Mouse (Mus musculus) ES-E14 (cell line): ENCODE measurements around the gene Ctnnd2. TPM values are rescaled to one million over a fixed set of nuclear protein-coding genes. Genes with fewer than 3 reads are reported as not detected.
A peak's percentile ranks its signal among the peaks of the same experiment; 100 is the strongest.

Source experiments
- DNase-seq: peaks from one replicate; pipeline ENCODE4 v3.0.0-alpha.2; 2013; ENCODE audit warnings: low read depth, low spot score
- H3K27ac ChIP-seq: 2 replicates; pipeline ENCODE4 v1.5.1; 2012; ENCODE audit warnings: low read depth, mild to moderate bottlenecking, low read length, moderate library complexity, mixed read lengths; ENCODE audit not compliant: poor library complexity, insufficient read depth, severe bottlenecking
- H3K36me3 ChIP-seq: 2 replicates; pipeline ENCODE4 v1.6.1; 2012; ENCODE audit warnings: mild to moderate bottlenecking, low read length, moderate library complexity, mixed read lengths; ENCODE audit not compliant: control insufficient read depth, poor library complexity, insufficient read depth, severe bottlenecking
- H3K4me1 ChIP-seq, 2 experiments: fragments of 150-350 bp in 1 of 2; sonication (generic) in 1 of 2; 2 replicates each; pipeline ENCODE4 v1.6.1; 2012; ENCODE audit warnings: low read length in 2 of 2, mild to moderate bottlenecking in 1 of 2, mixed read lengths in 1 of 2; ENCODE audit not compliant: control insufficient read depth in 2 of 2, insufficient read depth in 2 of 2, poor library complexity in 1 of 2
- H3K4me3 ChIP-seq, 2 experiments: fragments of 150-350 bp in 1 of 2; sonication (generic) in 1 of 2; 2 replicates each; pipeline ENCODE4 v1.5.1; 2012; ENCODE audit warnings: low read length in 2 of 2, low read depth in 1 of 2, mild to moderate bottlenecking in 1 of 2, mixed read lengths in 1 of 2; ENCODE audit not compliant: insufficient read depth in 1 of 2, poor library complexity in 1 of 2, severe bottlenecking in 1 of 2
- H3K9ac ChIP-seq: 2 replicates; pipeline ENCODE4 v1.6.1; 2012; ENCODE audit warnings: low read depth, mild to moderate bottlenecking, low read length, mixed read lengths; ENCODE audit not compliant: poor library complexity, insufficient read depth, severe bottlenecking
- H3K9me3 ChIP-seq: fragments of 150-350 bp; sonication (generic); 2 replicates; pipeline ENCODE4 v1.6.1; 2012; ENCODE audit warnings: low read depth, mild to moderate bottlenecking, low read length; ENCODE audit not compliant: control insufficient read depth, insufficient read depth
- CHD2 ChIP-seq: IDR thresholded peaks from 2 replicates; pipeline ENCODE4 v1.6.1; 2014; ENCODE audit warnings: mild to moderate bottlenecking, low read depth, low read length, inconsistent platforms
- HCFC1 ChIP-seq: IDR thresholded peaks from 2 replicates; pipeline ENCODE4 v1.6.1; 2012; ENCODE audit warnings: low read length, inconsistent platforms, borderline replicate concordance; ENCODE audit not compliant: insufficient read depth
- MAFK ChIP-seq: IDR thresholded peaks from 2 replicates; pipeline ENCODE4 v1.6.1; 2014; ENCODE audit warnings: mild to moderate bottlenecking, low read depth, low read length, inconsistent platforms; ENCODE audit not compliant: insufficient read depth
- ZC3H11A ChIP-seq: IDR thresholded peaks from 2 replicates; pipeline ENCODE4 v1.6.1; 2012; ENCODE audit warnings: low read depth, mild to moderate bottlenecking, inconsistent platforms, low read length, borderline replicate concordance
- ZNF384 ChIP-seq: IDR thresholded peaks from 2 replicates; pipeline ENCODE4 v1.6.1; 2012; ENCODE audit warnings: low read depth, low read length, inconsistent platforms
- in situ Hi-C, 2 experiments: fragments of 600-800 bp; cut with MboI; formaldehyde crosslinking; loops; one replicate each; pipeline ENCODE4 v1.15.1; 2025; ENCODE audit warnings: low sequenced_read_pairs in 2 of 2, inconsistent platforms in 1 of 2; ENCODE audit not compliant: unreplicated experiment in 2 of 2
- total RNA-seq: library from RNA; depleted of rRNA; stranded (reverse); fragments of 300-350 nt; gene quantifications from 2 replicates; pipeline ENCODE4 v1.2.3, GENCODE M21; 2012

The Ctnnd2 gene
- total RNA-seq, 1 experiment: 3.6 TPM

GRCm38 (mm10) chr15:30383075-30383842, 210.9 kb downstream of the Ctnnd2 start:
- no peaks in the 10 kb centered on the region; the same call in 1 of the 2 replicates for H3K36me3 ChIP-seq
- DNase-seq: peak; percentile 93
- in situ Hi-C loops: no loop called here
- H3K4me1 ChIP-seq: no peaks in the 10 kb centered on the region
- TF ChIP-seq HCFC1 (no peak), ZC3H11A (no peak), ZNF384 (no peak), MAFK (peak; percentile 92), CHD2 (peak; percentile 65; the same call in 1 of the 2 replicates)
- no peak overlapping the region for H3K27ac ChIP-seq
- no peaks in the 10 kb centered on the region for H3K9me3 ChIP-seq
- no peak overlapping the region for H3K9ac ChIP-seq
- H3K4me3 ChIP-seq: no peak overlapping the region

GRCm38 (mm10) chr15:30384386-30384785, 212.0 kb downstream of the Ctnnd2 start:
- Histone ChIP-seq H3K9me3 (no peaks in the 10 kb centered on the region), H3K9ac (no peak overlapping the region), H3K36me3 (no peaks in the 10 kb centered on the region; the same call in 1 of the 2 replicates), H3K4me3 (no peak overlapping the region), H3K27ac (no peak overlapping the region), H3K4me1 (no peaks in the 10 kb centered on the region)
- TF ChIP-seq HCFC1 (no peak), ZC3H11A (no peak), CHD2 (no peak), ZNF384 (no peak), MAFK (no peak)
- in situ Hi-C loops: no loop called here
- no peak for DNase-seq

- in situ Hi-C loops: no loop called here
Observed at GRCm38 (mm10) chr15:30386489-30386888, 214.1 kb downstream of the Ctnnd2 start.

GRCm38 (mm10) chr15:30387244-30387643, 214.9 kb downstream of the Ctnnd2 start:
- in situ Hi-C loops: no loop called here
- TF ChIP-seq MAFK (no peak), HCFC1 (no peak), ZNF384 (no peak), CHD2 (no peak), ZC3H11A (no peak)
- H3K27ac ChIP-seq: no peak overlapping the region
- no peaks in the 10 kb centered on the region for H3K9me3 ChIP-seq
- no peaks in the 10 kb centered on the region for H3K4me1 ChIP-seq
- no peak for DNase-seq
- no peak overlapping the region for H3K4me3 ChIP-seq
- H3K9ac ChIP-seq: no peak overlapping the region
- H3K36me3 ChIP-seq: no peaks in the 10 kb centered on the region

More at GRCm38 (mm10) chr15:30386489-30386888, 214.1 kb downstream of the Ctnnd2 start:
- Histone ChIP-seq H3K4me3 (no peak overlapping the region), H3K27ac (no peak overlapping the region), H3K9me3 (no peaks in the 10 kb centered on the region), H3K9ac (no peak overlapping the region), H3K36me3 (no peaks in the 10 kb centered on the region), H3K4me1 (no peaks in the 10 kb centered on the region)
- TF ChIP-seq CHD2 (no peak), ZC3H11A (no peak), MAFK (no peak), ZNF384 (no peak), HCFC1 (no peak)
- DNase-seq: no peak
